Mouse (Mus musculus) lung, embryonic 15.5 days (tissue): ENCODE data around the gene Efnb1. TPM values are rescaled to one million over a fixed set of nuclear protein-coding genes. Genes with fewer than 3 reads are reported as not detected.
"Not testable (repeated sequence)": the region's sequence is repeated elsewhere in the genome, so short reads cannot be mapped to it uniquely, and the experiment has no call there.

ENCODE experiments used
- ATAC-seq: fragments of 200-750 bp; cut with Nextera tagmentation; 2 replicates; pipeline ENCODE4 v1.8.0; 2017; ENCODE audit warnings: moderate number of reproducible peaks, borderline replicate concordance; ENCODE audit not compliant: low FRiP score, low TSS enrichment; ENCODE audit errors: extremely low read depth
- H3K27ac ChIP-seq: fragments of 300-500 bp; sonication (generic); 2 replicates; pipeline ENCODE4 v1.5.1; 2015; ENCODE audit warnings: moderate library complexity, mild to moderate bottlenecking, inconsistent platforms
- H3K27me3 ChIP-seq: fragments of 300-500 bp; sonication (generic); 2 replicates; pipeline ENCODE4 v1.6.1; 2015; ENCODE audit warnings: inconsistent platforms
- H3K36me3 ChIP-seq: fragments of 300-500 bp; sonication (generic); 2 replicates; pipeline ENCODE4 v1.6.1; 2015; ENCODE audit warnings: inconsistent platforms
- H3K4me1 ChIP-seq: fragments of 300-500 bp; sonication (generic); 2 replicates; pipeline ENCODE4 v1.6.1; 2015; ENCODE audit warnings: inconsistent platforms
- H3K4me2 ChIP-seq: fragments of 300-500 bp; sonication (generic); 2 replicates; pipeline ENCODE4 v1.6.1; 2015; ENCODE audit warnings: inconsistent platforms, mild to moderate bottlenecking, moderate library complexity
- H3K4me3 ChIP-seq: fragments of 300-500 bp; sonication (generic); 2 replicates; pipeline ENCODE4 v1.5.1; 2015; ENCODE audit warnings: mild to moderate bottlenecking, inconsistent platforms
- H3K9ac ChIP-seq: fragments of 300-500 bp; sonication (generic); 2 replicates; pipeline ENCODE4 v1.6.1; 2015; ENCODE audit warnings: inconsistent platforms
- H3K9me3 ChIP-seq: fragments of 300-500 bp; sonication (generic); 2 replicates; pipeline ENCODE4 v1.6.1; 2016; ENCODE audit warnings: inconsistent platforms
- WGBS: fragments of 180-500 bp; shearing (Covaris S2); methylation state at CpG from one replicate; pipeline ENCODE4 v1.1.7; 2015; 5-methylcytosine and 5-hydroxymethylcytosine counted together
- polyA plus RNA-seq: library from polyadenylated mRNA; unstranded; fragments of >200 nt; fragmentation: Nextera tagmentation; extraction: Ambion mirVana; gene quantifications from 2 replicates; pipeline ENCODE4 v1.2.1, GENCODE M21; 2015

Gene Efnb1
- polyA plus RNA-seq: 44.1 and 47.3 TPM in 2 replicates

DNA sequence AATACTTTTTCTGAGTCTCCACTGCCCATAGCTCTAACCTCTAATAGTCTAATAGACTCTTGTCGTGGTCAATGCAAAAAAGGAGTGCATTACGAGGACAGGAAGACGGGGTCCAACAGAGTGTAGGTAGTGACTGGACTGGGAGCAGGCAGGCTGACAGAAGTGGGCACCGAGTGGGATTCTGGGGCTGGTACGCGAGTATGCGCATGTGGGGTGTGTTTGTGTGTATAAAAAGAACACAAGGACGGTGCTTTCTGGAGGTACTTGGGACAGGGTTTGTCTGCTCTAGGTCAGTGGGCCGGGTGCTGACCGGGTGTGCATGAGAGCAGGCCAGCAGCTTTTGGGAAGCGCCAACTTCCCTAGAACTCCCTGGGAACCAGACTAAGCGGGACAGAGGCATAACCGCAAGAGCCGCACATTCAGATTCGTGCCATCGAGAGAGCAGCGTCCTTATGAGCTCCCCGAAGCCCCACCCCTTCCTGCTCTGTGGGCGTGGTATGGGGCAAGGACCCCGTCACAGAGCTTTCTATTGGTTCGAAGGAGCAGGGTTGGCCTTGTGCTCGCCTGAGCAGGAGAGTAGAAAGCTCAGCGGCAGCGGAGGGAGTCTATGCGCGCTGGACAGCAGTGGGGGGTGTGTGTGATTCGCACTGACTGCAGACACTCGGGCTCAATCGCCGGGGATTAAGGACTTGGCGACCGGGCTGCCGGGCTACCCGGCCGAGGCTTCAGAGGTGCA, at the start of gene Efnb1:
Gene Efnb1 (plus strand): TSS at position 608 of the 736 bp plus-strand sequence.
- 20% methylated on average over 35 of the region's 35 CpGs for WGBS
- Histone ChIP-seq H3K27me3 (no peaks in the 10 kb centered on the region; the same call in 1 of the 2 replicates), H3K36me3 (no peaks in the 10 kb centered on the region), H3K27ac (peak within 1 kb of the TSS; percentile 90), H3K4me3 (peak within 1 kb of the TSS; percentile 67), H3K9me3 (no peaks in the 10 kb centered on the region), H3K4me2 (peak within 1 kb of the TSS; percentile 64), H3K9ac (peak within 1 kb of the TSS; percentile 75), H3K4me1 (peaks cover 11% of the 10 kb centered on the region)
- peak; percentile 89 for ATAC-seq

DNA sequence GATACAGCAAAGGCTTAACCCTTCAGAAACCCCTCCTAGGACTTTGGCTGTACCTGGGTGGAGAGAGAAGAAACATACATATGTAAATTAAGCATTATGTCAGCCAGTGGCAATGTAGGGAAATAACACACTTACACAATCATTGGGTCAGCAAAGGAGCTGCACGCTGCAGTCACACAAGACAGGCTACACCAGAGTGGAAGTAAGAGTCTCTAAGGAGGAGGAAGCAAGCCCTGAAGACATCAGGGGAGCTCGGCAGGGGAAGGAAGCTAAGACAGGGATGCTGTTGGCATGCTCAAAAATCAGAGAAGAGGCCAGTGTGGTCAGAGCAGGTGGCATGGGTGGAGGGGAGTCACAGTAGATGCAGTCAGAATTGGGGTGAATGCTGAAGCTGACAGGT, 43.2 kb upstream of the Efnb1 start:
- Histone ChIP-seq H3K9ac (no peak overlapping the region), H3K36me3 (no peaks in the 10 kb centered on the region), H3K4me2 (no peak overlapping the region), H3K4me1 (no peaks in the 10 kb centered on the region), H3K27me3 (no peaks in the 10 kb centered on the region; the same call in 1 of the 2 replicates), H3K4me3 (no peak overlapping the region), H3K27ac (no peak overlapping the region), H3K9me3 (no peaks in the 10 kb centered on the region)
- WGBS: 57% methylated on average over 2 of the region's 2 CpGs
- no peak for ATAC-seq

DNA sequence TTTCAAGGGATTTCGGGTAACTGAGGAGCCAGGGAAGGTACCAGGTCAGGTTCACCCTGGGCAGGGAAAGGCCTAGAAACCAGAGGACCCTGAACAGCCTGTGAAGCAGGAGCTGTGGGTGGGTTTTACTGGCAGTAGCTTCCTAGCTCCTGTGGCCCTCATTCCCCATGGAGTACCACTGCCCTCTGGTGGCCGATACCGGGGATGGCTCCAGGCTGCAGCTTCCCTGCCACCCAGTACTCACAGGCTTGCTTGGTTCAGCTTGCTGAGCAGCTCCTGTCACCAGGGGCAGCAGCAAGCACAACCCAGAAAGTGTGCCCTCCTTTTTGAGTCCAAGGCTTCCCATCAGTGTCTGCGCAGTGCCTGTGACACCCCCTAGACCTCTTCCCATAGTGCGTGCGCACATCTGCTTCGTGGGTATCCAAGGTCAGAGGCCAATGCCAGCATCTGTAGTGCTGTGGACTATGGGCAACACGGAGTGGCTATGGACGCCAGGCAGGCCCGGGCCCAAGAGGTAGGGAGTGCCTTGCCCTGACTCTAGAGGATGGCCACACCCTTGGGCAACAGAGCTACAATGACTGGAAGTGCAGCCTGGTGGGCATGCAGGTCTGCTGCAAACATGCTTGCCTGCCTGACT, 24.7 kb upstream of the Efnb1 start:
- not testable (repeated sequence) for H3K4me1 ChIP-seq, H3K27me3 ChIP-seq, H3K27ac ChIP-seq, H3K9me3 ChIP-seq, H3K4me3 ChIP-seq, H3K9ac ChIP-seq, H3K4me2 ChIP-seq, H3K36me3 ChIP-seq
- WGBS: 72% methylated on average over 6 of the region's 10 CpGs
- ATAC-seq: peak; percentile 46; the same call in 1 of the 2 replicates

DNA sequence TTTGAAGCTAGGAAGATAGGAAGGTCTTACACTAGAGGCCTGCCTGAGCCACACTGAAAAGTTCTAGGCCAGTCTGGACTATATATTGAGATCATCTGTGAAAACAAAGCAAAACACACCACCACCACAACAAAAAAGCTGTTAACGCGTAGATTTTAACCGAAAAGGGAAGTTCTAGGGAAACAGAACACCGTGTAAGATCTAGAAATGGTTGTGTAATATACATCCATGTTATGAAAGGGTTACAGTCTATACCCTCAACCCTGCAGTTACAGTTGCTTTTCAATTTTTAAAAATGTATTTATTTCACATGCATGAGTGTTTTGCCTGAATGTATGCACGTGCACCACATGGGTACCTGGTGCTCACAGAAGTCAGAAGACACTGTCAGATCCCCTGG, 16.4 kb upstream of the Efnb1 start:
- H3K4me1 ChIP-seq: no peaks in the 10 kb centered on the region
- WGBS: 87% methylated on average over 5 of the region's 5 CpGs
- no peak overlapping the region for H3K4me3 ChIP-seq
- no peaks in the 10 kb centered on the region; the same call in 1 of the 2 replicates for H3K27me3 ChIP-seq
- ATAC-seq: no peak
- no peak overlapping the region for H3K4me2 ChIP-seq
- H3K9ac ChIP-seq: no peak overlapping the region
- H3K9me3 ChIP-seq: no peaks in the 10 kb centered on the region
- no peaks in the 10 kb centered on the region for H3K36me3 ChIP-seq
- H3K27ac ChIP-seq: no peak overlapping the region

DNA sequence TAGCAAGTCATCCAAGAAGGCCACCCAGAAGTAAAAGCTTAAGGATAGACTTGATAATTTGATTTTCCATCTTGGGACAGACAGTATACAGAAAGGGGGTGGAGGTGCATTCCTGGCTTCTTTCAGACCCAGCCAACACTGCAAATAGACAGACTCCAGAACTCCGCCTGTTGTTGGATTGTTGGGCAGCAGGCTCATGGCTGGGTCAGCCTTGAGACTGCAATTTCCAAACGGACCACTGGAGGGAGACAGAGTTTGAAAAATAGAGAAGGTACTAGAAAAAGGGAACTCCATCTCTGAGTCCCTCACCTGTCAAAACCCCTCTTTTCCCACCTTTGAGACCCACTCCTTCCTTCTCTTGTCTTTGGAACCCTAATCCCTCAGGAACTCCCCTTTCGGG, 5.9 kb upstream of the Efnb1 start:
- no peaks in the 10 kb centered on the region for H3K4me1 ChIP-seq
- H3K36me3 ChIP-seq: no peaks in the 10 kb centered on the region
- no peak overlapping the region for H3K9ac ChIP-seq
- no peak overlapping the region for H3K27ac ChIP-seq
- no peak overlapping the region for H3K4me3 ChIP-seq
- WGBS: 32% methylated on average over 3 of the region's 3 CpGs
- ATAC-seq: no peak
- no peak overlapping the region for H3K4me2 ChIP-seq
- H3K27me3 ChIP-seq: no peaks in the 10 kb centered on the region; the same call in 1 of the 2 replicates
- H3K9me3 ChIP-seq: no peaks in the 10 kb centered on the region

DNA sequence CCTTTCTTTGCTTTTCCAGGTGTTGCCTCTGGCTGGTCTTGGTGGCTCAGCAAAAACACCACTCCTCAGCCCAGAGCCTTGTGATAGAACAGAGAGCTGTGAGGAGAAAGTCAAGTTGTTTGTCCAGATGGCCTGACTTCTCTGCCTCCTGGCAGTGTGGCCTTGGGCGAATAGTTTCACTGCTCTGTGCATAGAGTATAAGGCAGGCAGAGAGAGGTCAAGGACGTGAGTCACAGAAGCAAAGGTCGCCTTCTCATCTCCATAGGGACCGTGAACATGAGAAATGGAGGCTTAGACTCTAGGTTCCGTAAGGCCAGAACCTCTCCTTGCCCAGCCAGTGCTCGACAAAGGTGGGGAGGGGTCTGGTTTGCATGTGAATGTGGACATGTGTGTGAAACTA, 3.4 kb upstream of the Efnb1 start:
- 72% methylated on average over 6 of the region's 6 CpGs for WGBS
- H3K4me3 ChIP-seq: no peak overlapping the region
- no peaks in the 10 kb centered on the region for H3K9me3 ChIP-seq
- H3K27ac ChIP-seq: no peak overlapping the region
- H3K4me2 ChIP-seq: no peak overlapping the region
- H3K36me3 ChIP-seq: no peaks in the 10 kb centered on the region
- no peaks in the 10 kb centered on the region; the same call in 1 of the 2 replicates for H3K27me3 ChIP-seq
- no peak overlapping the region for H3K9ac ChIP-seq
- no peak for ATAC-seq
- no peaks in the 10 kb centered on the region for H3K4me1 ChIP-seq

DNA sequence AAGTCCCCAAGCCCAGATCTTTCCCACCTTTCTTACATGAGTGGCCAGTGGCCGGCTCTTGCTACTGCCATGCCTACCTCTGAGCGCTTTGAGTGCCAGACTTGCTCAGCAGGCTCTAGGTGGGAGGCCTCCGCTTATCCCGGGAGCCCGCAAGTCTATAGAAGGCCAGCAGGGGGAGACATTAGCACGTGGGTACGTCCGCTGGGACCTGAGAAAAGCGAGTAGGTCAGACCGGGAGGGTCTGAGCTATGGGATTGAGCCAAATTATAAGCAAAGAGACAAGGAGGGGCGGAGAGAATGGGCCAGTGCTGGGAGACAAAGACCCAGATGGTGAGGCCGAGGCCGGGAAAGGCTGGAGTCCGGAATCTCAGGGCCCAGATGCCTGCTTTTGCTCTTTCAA, 1.0 kb upstream of the Efnb1 start:
- ATAC-seq: peak; percentile 54
- no peaks in the 10 kb centered on the region for H3K9me3 ChIP-seq
- peak overlapping the region; percentile 90 for H3K27ac ChIP-seq
- peak overlapping the region; percentile 64 for H3K4me2 ChIP-seq
- no peaks in the 10 kb centered on the region for H3K36me3 ChIP-seq
- H3K4me1 ChIP-seq: peaks cover 3% of the 10 kb centered on the region
- no peak overlapping the region for H3K4me3 ChIP-seq
- 22% methylated on average over 14 of the region's 14 CpGs for WGBS
- H3K9ac ChIP-seq: peak overlapping the region; percentile 7; the same call in 1 of the 2 replicates
- H3K27me3 ChIP-seq: no peaks in the 10 kb centered on the region; the same call in 1 of the 2 replicates

DNA sequence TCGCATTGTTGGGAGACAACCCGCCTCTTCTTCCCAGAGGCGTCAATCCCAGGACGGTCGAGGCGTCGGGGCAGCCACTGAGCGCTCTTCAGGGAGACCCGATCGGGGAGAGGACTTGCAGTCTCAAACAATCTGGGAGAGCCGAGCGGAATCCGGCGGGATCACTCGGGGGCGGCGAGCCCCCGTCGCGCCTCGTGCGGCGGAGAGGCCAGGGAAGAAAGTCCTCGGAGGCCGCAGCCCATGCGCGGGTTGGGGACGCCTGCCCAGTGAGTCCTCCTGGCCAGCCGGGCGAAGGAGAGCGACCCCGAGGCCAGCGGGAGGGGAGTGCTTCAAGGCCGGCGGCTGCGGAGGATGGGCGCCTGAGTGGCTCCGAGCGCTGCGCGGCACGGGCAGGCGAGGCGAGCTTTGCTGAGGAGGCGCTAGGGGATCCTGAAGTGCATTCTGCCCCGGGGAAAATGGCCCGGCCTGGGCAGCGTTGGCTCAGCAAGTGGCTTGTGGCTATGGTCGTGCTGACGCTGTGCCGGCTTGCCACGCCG, 569 bp downstream of the Efnb1 start:
- Histone ChIP-seq H3K27me3 (no peaks in the 10 kb centered on the region; the same call in 1 of the 2 replicates), H3K4me1 (peaks cover 15% of the 10 kb centered on the region), H3K9me3 (no peaks in the 10 kb centered on the region), H3K9ac (peak overlapping the region; percentile 75), H3K36me3 (no peaks in the 10 kb centered on the region), H3K27ac (peak overlapping the region; percentile 86), H3K4me3 (peak overlapping the region; percentile 67), H3K4me2 (peak overlapping the region; percentile 64)
- WGBS: 23% methylated on average over 52 of the region's 53 CpGs
- no peak for ATAC-seq

DNA sequence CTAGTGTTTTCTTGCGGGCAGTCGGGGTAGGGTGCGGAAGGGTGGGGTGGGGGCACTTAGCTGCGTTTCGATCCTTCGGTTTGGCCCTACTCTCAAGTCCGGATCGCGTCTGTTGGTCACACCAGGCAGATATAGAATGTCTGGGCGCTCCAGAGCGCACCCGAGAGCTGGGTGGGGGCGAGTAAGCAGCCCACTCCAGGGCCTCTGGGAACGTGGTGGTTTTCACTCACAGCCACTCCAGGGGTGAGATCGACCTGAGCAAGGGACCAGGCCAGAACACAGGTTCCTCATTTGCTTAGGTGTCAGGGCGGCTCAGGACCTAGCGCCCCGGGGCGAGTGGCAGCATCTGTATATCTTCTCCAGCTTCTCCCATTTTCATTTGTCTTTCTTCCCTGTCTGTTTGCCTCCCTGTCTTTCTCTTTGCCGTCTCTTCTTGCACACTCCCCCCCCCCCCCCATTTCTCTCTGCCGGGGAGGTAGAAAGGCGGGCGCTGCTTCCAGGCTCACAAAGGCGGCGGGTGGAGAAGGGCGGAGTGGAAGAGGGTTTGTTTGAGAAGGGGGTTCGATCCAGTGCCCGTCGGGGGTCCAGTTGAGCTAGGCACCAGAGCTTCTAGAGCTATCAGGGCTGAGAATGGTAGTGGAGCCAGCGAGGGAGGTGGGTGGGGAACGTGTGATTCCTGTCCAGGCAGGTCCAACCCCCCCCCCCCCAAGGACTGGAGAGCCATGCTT, 1.4 kb downstream of the Efnb1 start:
- no peak for ATAC-seq
- peak overlapping the region; percentile 67 for H3K4me3 ChIP-seq

DNA sequence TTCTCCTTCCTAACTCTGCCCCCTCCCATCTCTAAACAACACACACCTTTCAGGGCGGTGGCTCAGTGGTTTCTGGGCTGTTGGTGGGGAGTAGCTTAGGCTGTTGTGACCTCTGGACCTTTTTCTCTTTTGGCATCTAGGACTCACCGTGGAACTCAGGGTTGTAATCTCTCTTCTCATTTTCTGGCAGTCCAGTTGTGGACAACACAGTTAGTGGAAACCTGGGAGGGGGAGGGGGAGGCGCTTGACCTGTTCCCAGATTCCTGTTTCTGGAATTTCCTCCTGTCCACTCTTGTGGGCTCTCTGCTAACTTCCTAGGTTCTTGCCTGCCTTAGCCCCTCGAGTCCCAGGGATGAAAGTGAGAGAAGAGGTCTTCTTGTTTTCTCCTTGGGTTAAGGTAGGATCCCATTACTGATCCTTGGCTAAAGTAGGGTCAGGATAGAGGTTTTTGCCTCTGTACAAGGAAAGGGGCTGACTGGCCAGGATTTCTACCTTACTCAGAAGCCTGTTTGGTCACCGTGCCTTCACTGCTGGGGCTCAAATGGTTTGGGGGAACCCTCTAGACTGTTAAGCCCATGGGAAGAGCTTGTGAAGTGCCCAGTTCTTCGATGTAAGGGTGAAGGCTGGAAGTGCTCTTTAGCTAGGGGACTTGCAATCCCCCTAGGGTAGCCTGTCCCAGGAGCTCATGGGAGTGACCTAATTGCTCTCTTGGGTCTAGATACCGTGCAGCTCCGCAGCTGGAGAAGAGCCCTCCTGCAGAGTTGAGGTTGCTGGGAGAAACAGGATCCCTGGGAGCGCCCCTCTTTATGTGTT, 2.2 kb downstream of the Efnb1 start:
- H3K27ac ChIP-seq: 0 out of 2 replicates have a peak overlapping the region, but pooled peaks have one; percentile 86
- H3K4me3 ChIP-seq: peak overlapping the region; percentile 67
- WGBS: 20% methylated on average over 9 of the region's 9 CpGs
- ATAC-seq: no peak
- no peaks in the 10 kb centered on the region for H3K36me3 ChIP-seq
- H3K9me3 ChIP-seq: no peaks in the 10 kb centered on the region
- H3K4me2 ChIP-seq: peak overlapping the region; percentile 64
- H3K27me3 ChIP-seq: no peaks in the 10 kb centered on the region
- H3K9ac ChIP-seq: peak overlapping the region; percentile 75
- peaks cover 26% of the 10 kb centered on the region for H3K4me1 ChIP-seq

More for the DNA sequence above, 1.4 kb downstream of the Efnb1 start:
- H3K4me1 ChIP-seq: peaks cover 22% of the 10 kb centered on the region
- peak overlapping the region; percentile 86; the same call in 1 of the 2 replicates for H3K27ac ChIP-seq
- peak overlapping the region; percentile 64 for H3K4me2 ChIP-seq
- no peaks in the 10 kb centered on the region; the same call in 1 of the 2 replicates for H3K27me3 ChIP-seq
- 25% methylated on average over 28 of the region's 31 CpGs for WGBS
- no peaks in the 10 kb centered on the region for H3K36me3 ChIP-seq
- no peaks in the 10 kb centered on the region for H3K9me3 ChIP-seq
- peak overlapping the region; percentile 75 for H3K9ac ChIP-seq

DNA sequence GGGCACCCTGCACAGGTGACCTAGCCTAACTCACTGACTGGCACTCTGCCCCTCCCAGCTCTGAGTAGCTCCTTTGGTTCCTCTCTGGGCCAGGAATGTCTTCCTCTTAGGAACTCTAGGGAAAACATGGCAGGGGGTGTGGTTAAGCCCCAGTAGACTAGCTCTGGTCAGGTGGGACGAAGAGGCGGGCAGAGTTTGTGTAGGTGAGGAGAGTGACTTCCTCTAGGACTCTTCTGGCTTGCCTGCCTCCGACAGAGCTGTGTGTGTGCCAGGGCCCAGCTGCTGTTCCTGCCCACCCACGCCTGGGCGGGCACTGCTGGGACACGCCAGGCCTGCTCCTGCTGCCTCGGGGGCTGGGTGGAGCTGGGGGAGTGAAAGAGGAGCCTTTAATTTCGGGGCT, 5.1 kb downstream of the Efnb1 start:
- peaks cover 31% of the 10 kb centered on the region for H3K4me1 ChIP-seq
- 38% methylated on average over 8 of the region's 8 CpGs for WGBS
- H3K4me3 ChIP-seq: peak overlapping the region; percentile 8; the same call in 1 of the 2 replicates
- H3K36me3 ChIP-seq: peaks cover 5% of the 10 kb centered on the region; the same call in 1 of the 2 replicates
- no peaks in the 10 kb centered on the region for H3K9me3 ChIP-seq
- no peak overlapping the region for H3K9ac ChIP-seq
- H3K27me3 ChIP-seq: no peaks in the 10 kb centered on the region
- H3K27ac ChIP-seq: 0 out of 2 replicates have a peak overlapping the region, but pooled peaks have one; percentile 33
- ATAC-seq: peak; percentile 64
- H3K4me2 ChIP-seq: peak overlapping the region; percentile 64
